Mouse (Mus musculus) stomach, embryonic 14.5 days (tissue): ENCODE measurements around the gene Gm20388. TPM values are rescaled to one million over a fixed set of nuclear protein-coding genes. Genes with fewer than 3 reads are reported as not detected.
A peak's percentile ranks its signal among the peaks of the same experiment; 100 is the strongest.

Experiments
- ATAC-seq: fragments of 200-750 bp; cut with Nextera tagmentation; 2 replicates; pipeline ENCODE4 v1.8.0; 2017; ENCODE audit warnings: low read depth, moderate TSS enrichment; ENCODE audit not compliant: insufficient number of reproducible peaks, insufficient read depth, low FRiP score
- H3K27ac ChIP-seq: fragments of 300-500 bp; sonication (generic); 2 replicates; pipeline ENCODE4 v1.5.1; 2014; ENCODE audit warnings: mild to moderate bottlenecking, low read length, moderate library complexity, mixed read lengths
- H3K27me3 ChIP-seq: fragments of 300-500 bp; sonication (generic); 2 replicates; pipeline ENCODE4 v1.6.1; 2014; ENCODE audit warnings: low read length, control low read depth, mixed read lengths; ENCODE audit not compliant: control insufficient read depth, insufficient read depth
- H3K36me3 ChIP-seq: fragments of 300-500 bp; sonication (generic); 2 replicates; pipeline ENCODE4 v1.6.1; 2014; ENCODE audit warnings: mild to moderate bottlenecking, control low read depth, low read length, moderate library complexity, mixed read lengths; ENCODE audit not compliant: control insufficient read depth, insufficient read depth
- H3K4me1 ChIP-seq: fragments of 300-500 bp; sonication (generic); 2 replicates; pipeline ENCODE4 v1.6.1; 2014; ENCODE audit warnings: low read length, control low read depth, mixed read lengths; ENCODE audit not compliant: control insufficient read depth, insufficient read depth
- H3K4me2 ChIP-seq: fragments of 300-500 bp; sonication (generic); replicated peaks from 2 replicates; pipeline ENCODE4 v1.6.1; 2014; ENCODE audit warnings: low read depth, low read length, control low read depth
- H3K4me3 ChIP-seq: fragments of 300-500 bp; sonication (generic); 2 replicates; pipeline ENCODE4 v1.5.1; 2014; ENCODE audit warnings: low read depth, low read length, control low read depth
- H3K9ac ChIP-seq: fragments of 300-500 bp; sonication (generic); replicated peaks from 2 replicates; pipeline ENCODE4 v1.6.1; 2014; ENCODE audit warnings: low read depth, mild to moderate bottlenecking, control low read depth, low read length, moderate library complexity, mixed read lengths
- H3K9me3 ChIP-seq: fragments of 300-500 bp; sonication (generic); 2 replicates; pipeline ENCODE4 v1.6.1; 2016; ENCODE audit warnings: low read depth, low read length, control low read depth; ENCODE audit not compliant: control insufficient read depth
- WGBS: fragments of 180-500 bp; shearing (Covaris S2); extraction: QIAGEN DNeasy Blood & Tissue Kit; methylation state at CpG from one replicate; pipeline ENCODE4 v1.1.7; 2014; 5-methylcytosine and 5-hydroxymethylcytosine counted together
- polyA plus RNA-seq: library from polyadenylated mRNA; unstranded; fragments of >200 nt; fragmentation: Nextera tagmentation; extraction: Ambion mirVana; gene quantifications from 2 replicates; pipeline ENCODE4 v1.2.1, GENCODE M21; 2014

Gm20388 gene
- polyA plus RNA-seq, 1 experiment from 2014 or later = 11.4 TPM

DNA sequence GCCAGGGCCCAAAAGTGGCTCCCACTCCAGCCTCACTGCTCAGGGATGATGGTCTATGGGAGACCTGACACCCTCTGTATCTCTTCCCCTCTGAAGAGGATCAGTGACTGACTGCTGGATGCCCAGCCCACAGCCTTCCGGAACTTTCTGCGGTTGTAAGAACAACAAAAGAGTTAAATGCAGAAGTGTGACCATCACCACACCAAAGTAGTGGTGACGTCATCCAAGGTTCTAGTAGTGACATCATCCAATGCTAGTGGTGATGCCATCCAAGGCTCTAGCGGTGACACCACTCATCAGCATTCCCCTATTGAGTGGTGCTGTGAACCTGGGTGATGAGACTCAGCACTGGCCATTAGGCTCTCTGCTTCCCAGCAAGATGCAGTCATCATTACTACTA, 978.5 kb downstream of the Gm20388 start:
- no peaks in the 10 kb centered on the region for H3K36me3 ChIP-seq
- H3K4me2 ChIP-seq = no peak overlapping the region
- WGBS = 85% methylated on average over 4 of the region's 4 CpGs
- H3K9me3 ChIP-seq = no peaks in the 10 kb centered on the region
- H3K27ac ChIP-seq = no peak overlapping the region
- no peak overlapping the region for H3K9ac ChIP-seq
- H3K27me3 ChIP-seq = no peaks in the 10 kb centered on the region; the same call in 1 of the 2 replicates
- no peak for ATAC-seq
- 0 out of 2 replicates have a peak, but pooled peaks cover 10% of the 10 kb centered on the region for H3K4me1 ChIP-seq
- H3K4me3 ChIP-seq = no peak overlapping the region

DNA sequence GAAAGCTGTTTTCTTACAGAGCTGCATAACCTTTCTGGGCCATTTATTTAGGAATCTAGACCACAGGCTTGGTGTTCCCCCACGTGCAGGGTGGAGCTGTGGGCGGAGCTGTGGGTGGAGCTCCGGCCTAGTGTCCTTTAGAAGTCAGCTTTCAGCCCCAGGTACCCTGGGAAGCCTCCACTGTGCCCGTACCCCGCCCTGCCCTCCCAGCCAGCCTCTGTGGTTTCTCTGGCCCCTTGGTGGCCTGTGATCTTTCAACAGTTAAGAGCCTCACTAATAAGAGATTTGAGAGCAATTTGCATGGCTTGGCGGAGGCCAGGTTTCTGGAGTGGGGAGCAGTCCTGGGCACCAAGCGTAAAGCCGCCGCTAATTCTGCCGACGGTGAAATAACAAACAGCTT, 979.4 kb downstream of the Gm20388 start:
- Histone ChIP-seq H3K4me1 (peaks cover 18% of the 10 kb centered on the region; the same call in 1 of the 2 replicates), H3K27ac (no peak overlapping the region), H3K36me3 (no peaks in the 10 kb centered on the region), H3K4me2 (0 out of 2 replicates have a peak overlapping the region, but pooled peaks have one; percentile 8), H3K9ac (no peak overlapping the region), H3K27me3 (no peaks in the 10 kb centered on the region; the same call in 1 of the 2 replicates), H3K4me3 (no peak overlapping the region), H3K9me3 (no peaks in the 10 kb centered on the region)
- 12% methylated on average over 11 of the region's 11 CpGs for WGBS
- 0 out of 2 replicates have a peak, but pooled peaks have one; percentile 7 for ATAC-seq

DNA sequence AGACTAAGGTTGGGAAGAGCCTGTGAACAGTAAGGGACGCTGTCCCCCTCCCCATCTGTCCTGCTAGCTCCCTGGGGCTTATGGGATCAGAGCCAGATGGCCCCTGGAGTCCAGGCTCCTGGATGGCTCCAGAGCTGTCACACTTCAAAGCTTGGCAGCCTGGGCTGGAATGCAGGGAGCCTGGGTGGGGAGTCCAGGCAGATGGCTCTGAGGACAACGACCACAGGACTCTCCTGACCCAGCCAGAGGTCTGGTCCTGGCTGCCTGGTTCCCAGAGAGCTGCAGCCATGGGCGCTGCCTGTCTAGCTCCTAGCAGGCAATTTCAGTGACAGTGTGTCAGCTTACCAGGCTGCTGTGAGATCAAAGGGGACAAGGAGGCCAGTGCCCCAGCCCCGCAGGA, 984.4 kb downstream of the Gm20388 start:
- Histone ChIP-seq H3K9me3 (no peaks in the 10 kb centered on the region; the same call in 1 of the 2 replicates), H3K9ac (no peak overlapping the region), H3K27me3 (0 out of 2 replicates have a peak, but pooled peaks cover 6% of the 10 kb centered on the region), H3K36me3 (no peaks in the 10 kb centered on the region), H3K4me2 (no peak overlapping the region), H3K27ac (no peak overlapping the region), H3K4me1 (peaks cover 42% of the 10 kb centered on the region), H3K4me3 (no peak overlapping the region)
- ATAC-seq = no peak
- 22% methylated on average over 4 of the region's 4 CpGs for WGBS

DNA sequence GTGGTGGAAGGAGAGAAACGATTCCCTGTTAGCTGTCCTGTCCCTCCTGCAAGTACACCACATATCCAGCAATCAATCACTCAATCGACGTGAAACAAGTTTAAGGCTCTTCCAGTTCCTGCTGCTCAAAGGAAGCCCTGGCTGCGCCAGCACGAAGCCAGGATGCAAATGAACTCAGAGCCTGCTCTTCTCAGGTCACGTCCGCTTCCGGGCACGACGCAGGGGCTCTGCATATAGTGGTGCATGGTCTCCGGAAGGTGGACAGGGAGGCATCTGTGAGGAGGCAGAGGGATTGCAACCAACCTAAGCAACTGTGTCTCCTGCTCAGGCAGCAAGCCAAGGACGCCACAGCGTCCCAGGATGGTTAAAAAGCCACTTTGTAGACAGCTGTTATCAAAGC, 985.0 kb downstream of the Gm20388 start:
- Histone ChIP-seq H3K9ac (0 out of 2 replicates have a peak overlapping the region, but pooled peaks have one; percentile 10), H3K4me2 (0 out of 2 replicates have a peak overlapping the region, but pooled peaks have one; percentile 22), H3K4me3 (no peak overlapping the region), H3K4me1 (peaks cover 40% of the 10 kb centered on the region), H3K36me3 (no peaks in the 10 kb centered on the region), H3K27me3 (0 out of 2 replicates have a peak, but pooled peaks cover 6% of the 10 kb centered on the region), H3K9me3 (no peaks in the 10 kb centered on the region; the same call in 1 of the 2 replicates), H3K27ac (no peak overlapping the region)
- WGBS = 10% methylated on average over 13 of the region's 13 CpGs
- ATAC-seq = no peak

DNA sequence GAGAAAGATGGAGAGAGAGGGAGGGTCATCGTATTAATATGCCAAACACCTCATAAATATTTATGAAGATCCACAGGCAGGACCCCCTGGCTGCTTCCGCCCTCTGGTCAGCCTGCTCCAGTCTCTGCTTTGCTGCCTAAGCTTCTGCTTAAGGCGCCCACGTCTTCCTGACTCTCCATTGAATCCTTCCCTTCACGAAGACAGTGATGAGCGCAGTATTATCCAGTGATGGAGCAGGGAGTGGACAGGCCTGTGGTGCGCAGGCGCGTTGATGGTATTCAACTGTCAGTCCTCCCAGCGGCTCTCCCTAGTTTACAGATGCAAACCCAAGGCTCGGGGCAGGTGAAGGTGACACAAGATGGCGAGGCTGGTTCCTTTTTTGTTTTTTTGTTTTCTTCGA, 985.6 kb downstream of the Gm20388 start:
- 0 out of 2 replicates have a peak overlapping the region, but pooled peaks have one; percentile 10 for H3K9ac ChIP-seq
- 0 out of 2 replicates have a peak, but pooled peaks cover 6% of the 10 kb centered on the region for H3K27me3 ChIP-seq
- no peaks in the 10 kb centered on the region; the same call in 1 of the 2 replicates for H3K9me3 ChIP-seq
- no peak for ATAC-seq
- 0 out of 2 replicates have a peak overlapping the region, but pooled peaks have one; percentile 22 for H3K4me2 ChIP-seq
- 42% methylated on average over 13 of the region's 13 CpGs for WGBS
- no peak overlapping the region for H3K27ac ChIP-seq
- H3K4me1 ChIP-seq = peaks cover 40% of the 10 kb centered on the region
- no peaks in the 10 kb centered on the region for H3K36me3 ChIP-seq
- no peak overlapping the region for H3K4me3 ChIP-seq

DNA sequence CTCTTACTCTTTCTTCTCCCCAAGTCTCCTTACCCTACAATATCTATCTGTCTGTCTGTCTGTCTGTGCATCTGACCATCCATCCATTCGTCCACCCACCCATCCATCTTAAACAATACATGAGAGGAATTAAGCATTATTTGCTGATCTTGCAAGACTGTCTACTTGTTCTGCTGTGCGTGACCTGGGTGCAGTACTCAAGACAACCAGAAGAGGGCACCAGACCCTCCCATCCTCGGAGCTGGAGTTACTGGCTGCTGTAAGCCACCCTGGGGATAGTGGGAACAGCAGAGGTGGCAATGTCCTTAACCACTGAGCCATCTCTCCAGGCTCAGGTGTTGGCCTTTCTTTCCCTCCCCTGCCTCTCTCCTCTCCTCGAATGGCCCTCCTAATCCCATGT, 987.4 kb downstream of the Gm20388 start:
- no peak overlapping the region for H3K4me3 ChIP-seq
- no peak overlapping the region for H3K9ac ChIP-seq
- 0 out of 2 replicates have a peak, but pooled peaks cover 6% of the 10 kb centered on the region for H3K27me3 ChIP-seq
- WGBS = 62% methylated on average over 4 of the region's 4 CpGs
- peaks cover 49% of the 10 kb centered on the region for H3K4me1 ChIP-seq
- H3K4me2 ChIP-seq = no peak overlapping the region
- peak overlapping the region; percentile 84; the same call in 1 of the 2 replicates for H3K27ac ChIP-seq
- no peaks in the 10 kb centered on the region for H3K36me3 ChIP-seq
- no peak for ATAC-seq
- no peaks in the 10 kb centered on the region; the same call in 1 of the 2 replicates for H3K9me3 ChIP-seq

DNA sequence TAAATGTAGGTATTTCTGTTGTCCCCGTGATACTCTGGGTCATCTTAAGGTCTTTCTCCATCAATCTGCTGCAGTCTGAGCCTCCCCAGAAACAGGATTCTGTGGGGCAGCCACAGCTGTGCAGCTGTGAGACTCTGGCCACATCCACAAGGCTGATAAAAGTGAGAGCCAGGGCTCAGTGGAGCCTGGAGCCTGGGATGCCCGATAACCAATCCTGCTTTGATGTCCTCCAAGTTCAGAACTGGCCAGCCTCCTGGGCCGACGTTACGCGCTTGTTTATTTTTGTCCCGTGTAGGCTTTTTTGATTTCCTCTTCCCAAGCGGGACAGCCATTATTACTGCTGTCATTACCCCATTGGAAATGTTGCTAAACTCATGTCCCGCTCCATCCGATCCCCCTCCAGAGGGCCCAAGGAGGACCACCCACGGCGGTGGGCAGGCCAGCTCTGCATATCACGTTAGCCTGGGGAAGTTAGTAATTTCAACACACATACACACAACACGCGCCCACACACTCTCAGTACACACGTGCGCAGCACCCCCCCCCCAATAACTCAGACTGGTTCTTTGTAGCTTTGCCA, 988.3 kb downstream of the Gm20388 start:
- Histone ChIP-seq H3K4me1 (peaks cover 45% of the 10 kb centered on the region), H3K36me3 (no peaks in the 10 kb centered on the region), H3K9me3 (no peaks in the 10 kb centered on the region; the same call in 1 of the 2 replicates), H3K4me2 (no peak overlapping the region), H3K4me3 (no peak overlapping the region), H3K27me3 (0 out of 2 replicates have a peak, but pooled peaks cover 6% of the 10 kb centered on the region), H3K27ac (peak overlapping the region; percentile 84), H3K9ac (peak overlapping the region; percentile 21; the same call in 1 of the 2 replicates)
- ATAC-seq = no peak
- WGBS = 26% methylated on average over 17 of the region's 17 CpGs

DNA sequence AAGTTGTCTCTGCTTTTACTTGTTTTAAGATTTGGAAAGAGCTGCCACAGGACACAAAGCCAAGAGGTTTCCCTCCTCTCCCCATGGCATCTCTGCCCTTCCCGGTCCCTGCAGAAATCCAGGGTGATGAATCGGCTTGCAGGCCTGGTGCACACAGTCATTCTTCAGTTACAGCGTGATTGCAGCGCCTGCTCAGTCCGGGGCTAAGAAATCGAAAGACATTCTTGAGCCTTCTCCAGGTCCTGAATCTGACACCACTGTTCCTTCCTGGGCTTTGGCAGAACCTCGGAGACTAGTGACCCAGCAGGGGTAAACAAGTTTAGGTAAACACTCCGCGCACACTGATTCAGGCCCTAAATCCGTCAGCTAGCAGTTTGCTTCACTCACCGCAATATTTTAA, 991.7 kb downstream of the Gm20388 start:
- no peaks in the 10 kb centered on the region for H3K36me3 ChIP-seq
- no peak overlapping the region for H3K4me3 ChIP-seq
- 13% methylated on average over 11 of the region's 11 CpGs for WGBS
- H3K9ac ChIP-seq = no peak overlapping the region
- H3K27ac ChIP-seq = peak overlapping the region; percentile 84
- no peak for ATAC-seq
- no peaks in the 10 kb centered on the region for H3K27me3 ChIP-seq
- H3K4me1 ChIP-seq = peaks cover 25% of the 10 kb centered on the region; the same call in 1 of the 2 replicates
- H3K9me3 ChIP-seq = no peaks in the 10 kb centered on the region; the same call in 1 of the 2 replicates
- no peak overlapping the region; the same call in 1 of the 2 replicates for H3K4me2 ChIP-seq
